Mouse (Mus musculus): ENCODE results near the gene Fibp.

DNA sequence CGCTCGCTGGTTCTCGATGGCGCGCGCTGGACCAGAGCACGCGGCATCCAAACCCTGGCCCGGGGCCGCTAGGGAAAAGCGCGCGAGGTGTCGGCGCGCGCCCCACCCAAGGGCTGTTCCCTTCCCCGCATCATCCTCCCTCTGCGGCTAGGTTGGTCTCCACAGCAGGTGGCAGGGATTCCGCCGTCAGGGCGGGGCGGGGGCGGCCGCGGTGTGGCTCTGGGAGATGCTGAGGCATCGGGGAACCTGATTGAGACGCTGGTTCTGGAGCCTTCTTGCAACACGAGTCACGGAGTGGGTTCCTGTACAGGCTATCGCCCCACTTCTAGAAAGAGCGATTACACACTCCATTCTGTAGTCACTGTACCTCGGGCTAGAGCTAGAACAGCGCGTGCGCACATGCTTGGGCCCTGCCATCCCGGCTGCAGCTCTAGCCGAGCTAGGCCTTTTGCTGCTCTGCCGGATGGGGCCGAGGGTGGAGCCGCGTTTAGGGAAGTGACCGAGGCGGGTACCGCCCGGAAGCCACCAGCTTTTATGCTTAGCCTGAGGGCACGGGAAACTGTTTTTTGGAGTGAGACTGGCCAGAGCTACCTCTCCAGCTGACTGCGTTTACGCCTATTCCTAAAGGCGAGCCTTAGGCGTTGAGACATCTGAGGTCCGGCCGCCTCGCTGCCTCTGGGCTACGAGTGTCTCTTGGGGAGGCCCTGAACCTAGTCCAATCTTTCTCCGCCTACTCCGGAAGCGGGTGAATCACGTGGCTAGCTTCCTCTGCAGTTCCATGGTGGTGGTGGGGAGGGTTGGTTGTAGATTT is 30.7 kb downstream of the Fibp start:
- peak; percentile 84 for TF ChIP-seq POLR2A (IDR thresholded peaks at IDR 0.05; ENCODE audit: insufficient read depth, low read length)
- TF ChIP-seq EP300 (IDR thresholded peaks at IDR 0.05; ENCODE audit: insufficient read depth, low read depth, low read length), result no peak
- no peak for TF ChIP-seq CTCF (IDR thresholded peaks at IDR 0.05; ENCODE audit: low read depth, low read length)

Data from ES-Bruce4 (cell line).